Mouse (Mus musculus) G1E (cell line): ENCODE data around the gene Cers6.

Experiments used
- CTCF ChIP-seq: IDR thresholded peaks from 2 replicates; pipeline ENCODE4 v1.5.1; 2012; ENCODE audit warnings: low read depth, low read length, inconsistent platforms, mixed read lengths
- GATA1 ChIP-seq: IDR thresholded peaks from 2 replicates; pipeline ENCODE4 v1.6.1; 2012; ENCODE audit warnings: borderline replicate concordance, low read length, inconsistent platforms, mixed read lengths
- TAL1 ChIP-seq: conservative IDR thresholded peaks from 2 replicates; pipeline ENCODE4 v1.6.1; 2012; ENCODE audit warnings: low read depth, low read length, inconsistent platforms, mixed read lengths

DNA sequence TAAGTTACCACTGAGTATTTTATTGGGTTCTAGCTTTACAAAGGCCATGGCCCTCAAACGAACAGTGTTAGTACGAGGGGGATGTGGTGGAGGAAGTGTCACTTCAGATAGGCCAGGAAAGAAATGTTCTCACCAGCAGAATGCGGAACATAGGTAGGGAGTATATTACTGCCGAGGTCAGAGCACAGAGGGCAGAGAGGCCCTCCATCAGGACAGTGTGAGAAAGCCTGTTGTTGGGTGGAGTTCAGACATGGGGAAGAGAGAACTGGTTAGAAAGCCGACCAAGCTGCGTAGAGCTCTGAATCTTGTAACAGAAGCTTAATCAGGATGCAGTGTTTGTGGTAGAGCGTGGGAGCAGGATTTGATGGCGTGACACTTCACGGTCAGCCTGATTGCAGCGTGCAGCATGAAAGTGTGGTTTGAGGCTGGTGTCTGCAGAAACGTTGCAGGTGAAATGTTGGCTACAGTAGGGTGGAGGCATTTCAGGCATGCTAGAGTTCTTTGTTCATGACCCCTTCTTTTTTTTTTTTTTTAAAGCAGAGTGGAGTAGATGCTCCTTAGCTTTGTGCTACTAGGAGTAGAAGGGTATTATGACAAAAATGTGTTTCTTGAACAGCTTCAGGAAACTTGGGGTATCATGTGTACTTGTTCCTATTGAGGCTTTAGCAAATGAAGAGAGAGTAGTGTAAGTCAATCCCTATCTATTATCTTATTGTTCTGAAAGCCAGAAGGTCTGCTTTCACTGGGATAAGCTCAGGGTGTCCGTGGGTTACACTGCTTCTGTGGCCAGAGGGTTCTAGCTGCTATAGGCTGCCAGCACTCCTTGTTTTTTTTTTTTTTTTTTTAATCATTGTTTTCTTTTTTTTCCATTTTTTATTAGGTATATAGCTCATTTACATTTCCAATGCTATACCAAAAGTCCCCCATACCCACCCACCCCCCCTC is 117.7 kb downstream of the Cers6 start:
- TF ChIP-seq GATA1 (no peak), CTCF (no peak), TAL1 (no peak)
